Mouse (Mus musculus) stomach, postnatal 0 days (tissue): ENCODE measurements at regions not wholly inside any gene's neighbourhood (a gene's known extent, or its start where the extent isn't known, plus 50 kb on each side); places are given as distances from the start of the nearest gene placed in this dataset.

Source experiments
- ATAC-seq: fragments of 200-750 bp; cut with Nextera tagmentation; 2 replicates; pipeline ENCODE4 v1.8.0; 2017; ENCODE audit not compliant: low FRiP score, low TSS enrichment
- DNase-seq: peaks from one replicate; pipeline ENCODE4 v3.0.0-alpha.2; 2016; ENCODE audit warnings: low spot score
- H3K27ac ChIP-seq: fragments of 300-500 bp; sonication (generic); replicated peaks from 2 replicates; pipeline ENCODE4 v1.5.1; 2014; ENCODE audit warnings: mild to moderate bottlenecking, control low read depth
- H3K27me3 ChIP-seq: fragments of 300-500 bp; sonication (generic); 2 replicates; pipeline ENCODE4 v1.6.1; 2014; ENCODE audit warnings: low read length; ENCODE audit not compliant: control insufficient read depth, insufficient read depth
- H3K36me3 ChIP-seq: fragments of 300-500 bp; sonication (generic); 2 replicates; pipeline ENCODE4 v1.6.1; 2014; ENCODE audit warnings: low read length, mixed read lengths; ENCODE audit not compliant: control insufficient read depth, insufficient read depth
- H3K4me1 ChIP-seq: fragments of 300-500 bp; sonication (generic); replicated peaks from 2 replicates; pipeline ENCODE4 v1.6.1; 2014; ENCODE audit warnings: antibody characterized with exemption; ENCODE audit not compliant: control insufficient read depth, insufficient read depth
- H3K4me2 ChIP-seq: fragments of 300-500 bp; sonication (generic); replicated peaks from 2 replicates; pipeline ENCODE4 v1.6.1; 2014; ENCODE audit warnings: low read depth, mild to moderate bottlenecking, control low read depth, moderate library complexity
- H3K4me3 ChIP-seq: fragments of 300-500 bp; sonication (generic); 2 replicates; pipeline ENCODE4 v1.5.1; 2014; ENCODE audit warnings: low read depth, low read length, control low read depth
- H3K9ac ChIP-seq: fragments of 300-500 bp; sonication (generic); 2 replicates; pipeline ENCODE4 v1.6.1; 2014; ENCODE audit warnings: mild to moderate bottlenecking, low read length, control low read depth, mixed read lengths
- H3K9me3 ChIP-seq: fragments of 300-500 bp; sonication (generic); 2 replicates; pipeline ENCODE4 v1.6.1; 2016; ENCODE audit warnings: low read length; ENCODE audit not compliant: control insufficient read depth
- CTCF ChIP-seq: IDR thresholded peaks from 2 replicates; pipeline ENCODE4 v1.5.1; 2016; ENCODE audit warnings: antibody characterized with exemption, low read depth, mild to moderate bottlenecking, moderate library complexity
- EP300 ChIP-seq: optimal IDR thresholded peaks from 2 replicates; pipeline ENCODE3; 2016; ENCODE audit warnings: antibody characterized with exemption
- WGBS: fragments of 180-500 bp; shearing (Covaris S2); extraction: QIAGEN DNeasy Blood & Tissue Kit; methylation state at CpG from one replicate; pipeline ENCODE4 v1.1.7; 2014; 5-methylcytosine and 5-hydroxymethylcytosine counted together

DNA sequence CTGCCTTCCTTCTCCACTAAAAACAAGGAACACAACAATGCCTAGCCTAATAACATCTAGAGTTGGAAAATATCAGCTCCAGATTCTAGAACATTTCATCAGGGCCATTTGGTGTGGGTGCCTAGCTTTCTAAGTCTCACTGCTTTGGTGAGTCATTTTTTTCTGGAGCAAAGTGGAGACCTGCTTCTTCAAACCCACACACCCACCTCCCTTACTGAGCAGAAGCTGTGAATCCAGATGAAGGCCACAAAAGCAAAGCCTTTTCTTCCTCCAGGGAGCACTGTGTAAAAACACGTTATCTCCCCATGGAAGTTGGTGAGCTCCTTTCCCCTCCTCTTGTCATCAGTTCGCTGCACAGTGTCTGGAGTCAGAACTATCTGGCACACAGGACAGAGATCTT, 294.1 kb downstream of the Mex3b start:
- Histone ChIP-seq H3K27ac (no peak overlapping the region), H3K9ac (no peak overlapping the region)
- no peak for TF ChIP-seq EP300

GRCm38 (mm10) chr7:83162868-83163267, 295.7 kb downstream of the Mex3b start:
- Histone ChIP-seq H3K27ac (no peak overlapping the region), H3K9me3 (no peaks in the 10 kb centered on the region), H3K27me3 (no peaks in the 10 kb centered on the region), H3K36me3 (no peaks in the 10 kb centered on the region), H3K4me3 (no peak overlapping the region), H3K4me2 (no peak overlapping the region), H3K4me1 (no peaks in the 10 kb centered on the region), H3K9ac (no peak overlapping the region)
- TF ChIP-seq CTCF, result no peak
- no peak for TF ChIP-seq EP300
- WGBS, result 82% methylated on average over 3 of the region's 3 CpGs
- ATAC-seq (no peak), DNase-seq (no peak)

More for the DNA sequence above, 294.1 kb downstream of the Mex3b start:
- no peak overlapping the region for H3K4me2 ChIP-seq
- H3K9me3 ChIP-seq, result no peaks in the 10 kb centered on the region
- ATAC-seq, result no peak
- H3K4me1 ChIP-seq, result no peaks in the 10 kb centered on the region
- WGBS, result 72% methylated on average over 2 of the region's 2 CpGs
- no peak overlapping the region for H3K4me3 ChIP-seq
- H3K27me3 ChIP-seq, result no peaks in the 10 kb centered on the region
- H3K36me3 ChIP-seq, result no peaks in the 10 kb centered on the region
- DNase-seq, result no peak

DNA sequence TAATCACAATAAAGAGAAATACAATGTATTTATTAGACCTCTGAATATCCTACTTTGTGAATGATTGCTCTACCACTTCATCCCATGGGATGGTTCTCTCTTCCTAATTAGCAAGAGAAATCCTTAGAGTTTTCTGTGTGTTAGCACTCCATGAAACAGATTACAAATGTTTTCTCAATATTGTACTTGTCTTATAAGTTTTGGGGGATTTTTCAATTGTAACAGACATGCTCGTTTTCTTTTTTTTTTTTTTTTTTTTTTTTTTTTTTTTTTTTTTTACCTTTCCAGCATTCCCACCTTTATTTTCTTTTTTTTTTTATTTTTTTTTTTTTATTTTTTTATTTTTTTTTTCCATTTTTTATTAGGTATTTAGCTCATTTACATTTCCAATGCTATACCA, 312.3 kb downstream of the Mex3b start:
- no peaks in the 10 kb centered on the region for H3K4me1 ChIP-seq
- no peak for DNase-seq
- no peak for ATAC-seq
- 86% methylated on average over 1 of the region's 1 CpGs for WGBS
- no peak overlapping the region for H3K4me2 ChIP-seq
- H3K27ac ChIP-seq, result no peak overlapping the region
- H3K9me3 ChIP-seq, result no peaks in the 10 kb centered on the region
- H3K36me3 ChIP-seq, result no peaks in the 10 kb centered on the region
- H3K27me3 ChIP-seq, result no peaks in the 10 kb centered on the region
- no peak overlapping the region for H3K9ac ChIP-seq
- H3K4me3 ChIP-seq, result no peak overlapping the region
- no peak for TF ChIP-seq EP300
- no peak for TF ChIP-seq CTCF

- H3K36me3 ChIP-seq, result no peaks in the 10 kb centered on the region
- H3K4me2 ChIP-seq, result no peak overlapping the region
- TF ChIP-seq CTCF (no peak), EP300 (no peak)
- no peak overlapping the region for H3K27ac ChIP-seq
- no peak overlapping the region for H3K4me3 ChIP-seq
- H3K9me3 ChIP-seq, result no peaks in the 10 kb centered on the region
- H3K9ac ChIP-seq, result no peak overlapping the region
- ATAC-seq, result no peak
- no peak for DNase-seq
- no peaks in the 10 kb centered on the region for H3K4me1 ChIP-seq
- WGBS, result 87% methylated on average over 9 of the region's 9 CpGs
- no peaks in the 10 kb centered on the region for H3K27me3 ChIP-seq
Measured at GRCm38 (mm10) chr7:83186341-83186740, 319.2 kb downstream of the Mex3b start.

DNA sequence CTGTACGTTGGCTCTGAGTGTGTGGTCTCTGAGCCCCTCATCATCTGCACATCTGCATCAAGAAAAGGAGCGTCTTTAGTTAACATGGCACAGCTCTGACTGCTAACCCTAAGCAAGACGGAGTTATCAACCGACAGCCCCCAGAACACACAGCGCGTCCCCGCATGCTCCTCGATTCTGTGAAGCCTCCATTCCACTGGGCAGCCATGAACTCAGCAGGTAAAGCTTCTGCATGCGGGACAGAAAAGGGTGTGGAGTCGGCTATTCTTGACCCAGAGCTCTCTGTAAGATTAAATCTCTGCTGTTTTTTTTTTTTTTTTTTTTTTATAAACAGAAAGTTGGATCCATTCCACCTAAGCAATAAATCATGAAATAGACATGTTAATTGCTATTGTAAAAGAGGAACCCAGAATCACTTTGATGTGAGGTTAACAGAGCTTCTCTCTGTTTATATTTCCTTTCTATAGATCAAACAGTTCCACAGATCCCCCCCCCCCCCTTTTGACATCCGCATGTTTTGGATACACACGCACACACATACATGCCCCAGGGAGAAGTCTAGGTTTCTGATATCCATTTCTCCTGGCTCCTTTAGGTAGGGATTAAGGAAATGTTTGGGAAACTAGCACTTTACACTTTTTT, 328.9 kb downstream of the Mex3b start:
- ATAC-seq (no peak), DNase-seq (no peak)
- no peak overlapping the region for H3K4me2 ChIP-seq
- no peaks in the 10 kb centered on the region for H3K4me1 ChIP-seq
- H3K36me3 ChIP-seq, result no peaks in the 10 kb centered on the region
- H3K4me3 ChIP-seq, result no peak overlapping the region
- no peak overlapping the region for H3K27ac ChIP-seq
- no peaks in the 10 kb centered on the region for H3K27me3 ChIP-seq
- TF ChIP-seq CTCF, result no peak
- no peak for TF ChIP-seq EP300
- WGBS, result 40% methylated on average over 12 of the region's 12 CpGs
- H3K9ac ChIP-seq, result no peak overlapping the region
- H3K9me3 ChIP-seq, result no peaks in the 10 kb centered on the region

DNA sequence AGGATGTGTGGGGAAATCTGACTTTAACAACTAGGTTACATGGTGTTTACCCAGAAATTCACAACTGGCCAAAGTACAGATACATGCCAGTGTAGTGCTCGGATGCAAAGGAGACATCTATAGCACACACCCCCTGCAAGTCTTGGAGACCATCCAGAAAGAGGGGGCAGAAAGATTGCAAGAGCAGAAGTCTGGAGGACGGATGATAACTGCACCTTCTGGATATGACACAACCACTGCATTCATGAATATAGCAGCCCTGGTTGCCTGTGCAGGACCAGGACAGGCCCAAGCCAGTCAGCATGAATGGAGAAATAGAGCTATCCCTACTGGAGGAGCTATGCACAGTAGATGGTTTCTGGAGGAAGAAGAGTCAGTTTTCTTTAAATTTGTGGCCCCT, 330.4 kb downstream of the Mex3b start:
- ATAC-seq, result no peak
- WGBS, result 63% methylated on average over 2 of the region's 2 CpGs

More for the DNA sequence above, 330.4 kb downstream of the Mex3b start:
- H3K27me3 ChIP-seq, result no peaks in the 10 kb centered on the region
- no peak overlapping the region for H3K4me3 ChIP-seq
- no peaks in the 10 kb centered on the region for H3K36me3 ChIP-seq
- DNase-seq, result no peak
- no peak overlapping the region for H3K9ac ChIP-seq
- no peaks in the 10 kb centered on the region for H3K9me3 ChIP-seq
- H3K4me2 ChIP-seq, result no peak overlapping the region
- TF ChIP-seq EP300 (no peak), CTCF (no peak)
- H3K27ac ChIP-seq, result no peak overlapping the region
- H3K4me1 ChIP-seq, result 0 out of 2 replicates have a peak, but pooled peaks cover 2% of the 10 kb centered on the region
